Mouse (Mus musculus): ENCODE measurements around the gene Nosip. TPM values are rescaled to one million over a fixed set of nuclear protein-coding genes. Genes with fewer than 3 reads are reported as not detected.
A peak's percentile ranks its signal among the peaks of the same experiment; 100 is the strongest.
"Not testable (repeated sequence)": the region's sequence is repeated elsewhere in the genome, so short reads cannot be mapped to it uniquely, and the experiment has no call there.

Gene Nosip
- total and polyA plus RNA-seq, 3 experiments: 27.0 to 43.6 (median 29.3) TPM

DNA sequence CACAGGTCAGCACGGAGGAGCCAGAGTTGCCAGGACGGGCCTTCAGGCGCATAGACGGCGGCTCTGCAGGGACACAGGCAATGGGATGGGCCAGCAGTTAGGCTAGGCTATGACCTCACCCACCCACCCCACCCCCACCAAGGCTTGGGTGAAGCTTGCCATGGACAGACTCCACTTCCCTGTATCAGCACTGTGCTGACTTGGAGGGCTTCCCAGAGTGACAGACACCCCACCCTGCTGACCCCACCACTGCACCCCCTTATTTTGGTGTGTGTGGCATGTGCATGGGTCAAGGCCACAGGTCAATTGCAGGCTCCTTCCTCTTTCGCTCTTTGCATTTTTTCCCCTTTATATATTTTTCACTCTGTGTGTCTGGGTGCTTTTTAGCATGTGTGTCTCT, 33.1 kb downstream of the Nosip start:
- no peak overlapping the region for H3K27ac ChIP-seq
- H3K9ac ChIP-seq (ENCODE audit: low read depth, low read length): no peak overlapping the region
- H3K4me3 ChIP-seq: no peak overlapping the region
- intact Hi-C loops (cut with DNase I): no loop called here
- WGBS: 47% methylated on average over 6 of the region's 6 CpGs
- no peak for TF ChIP-seq CTCF (IDR thresholded peaks at IDR 0.05)
- 0 out of 2 replicates have a peak, but pooled peaks have one; percentile 29 for TF ChIP-seq EP300 (IDR thresholded peaks at IDR 0.05; ENCODE audit: insufficient read depth, low read depth, low read length)
- H3K36me3 ChIP-seq (ENCODE audit: control insufficient read depth, insufficient read depth, low read length): no peaks in the 10 kb centered on the region
- no peaks in the 10 kb centered on the region for H3K27me3 ChIP-seq (ENCODE audit: control insufficient read depth, insufficient read depth, low read length)
- 0 out of 2 replicates have a peak, but pooled peaks cover 1% of the 10 kb centered on the region for H3K4me1 ChIP-seq (ENCODE audit: control insufficient read depth, insufficient read depth, low read length)
- peak in 1 of 2 experiments; percentile 52 for DNase-seq
- H3K79me2 ChIP-seq (replicated peaks; ENCODE audit: control insufficient read depth, insufficient read depth, low read length): no peaks in the 10 kb centered on the region

- 97% methylated on average over 14 of the region's 14 CpGs for WGBS
- H3K27me3 ChIP-seq (ENCODE audit: control insufficient read depth, insufficient read depth, low read length); intact Hi-C loops (cut with DNase I); H3K4me1 ChIP-seq (ENCODE audit: control insufficient read depth, insufficient read depth, low read length); H3K27ac ChIP-seq; H3K79me2 ChIP-seq (replicated peaks; ENCODE audit: control insufficient read depth, insufficient read depth, low read length); H3K9ac ChIP-seq (ENCODE audit: low read depth, low read length); H3K4me3 ChIP-seq; H3K36me3 ChIP-seq (ENCODE audit: control insufficient read depth, insufficient read depth, low read length); DNase-seq: not testable (repeated sequence)
Measured at GRCm38 (mm10) chr7:45095965-45096364, 33.7 kb downstream of the Nosip start.

GRCm38 (mm10) chr7:45097479-45097878, 35.2 kb downstream of the Nosip start:
- Histone ChIP-seq H3K27me3 (ENCODE audit: control insufficient read depth, insufficient read depth, low read length) (no peaks in the 10 kb centered on the region), H3K4me1 (ENCODE audit: control insufficient read depth, insufficient read depth, low read length) (peaks cover 6% of the 10 kb centered on the region), H3K79me2 (replicated peaks; ENCODE audit: control insufficient read depth, insufficient read depth, low read length) (no peaks in the 10 kb centered on the region; the same call in 1 of the 2 replicates), H3K27ac (peak overlapping the region; percentile 52), H3K36me3 (ENCODE audit: control insufficient read depth, insufficient read depth, low read length) (0 out of 2 replicates have a peak, but pooled peaks cover 3% of the 10 kb centered on the region), H3K4me3 (no peak overlapping the region), H3K9ac (ENCODE audit: low read depth, low read length) (no peak overlapping the region)
- WGBS: 30% methylated on average over 6 of the region's 6 CpGs
- peak in 1 of 2 experiments; percentile 63 for DNase-seq
- intact Hi-C loops (cut with DNase I): no loop called here
- TF ChIP-seq POLR2A (IDR thresholded peaks at IDR 0.05; ENCODE audit: insufficient read depth, low read depth, low read length) (no peak), EP300 (IDR thresholded peaks at IDR 0.05; ENCODE audit: insufficient read depth, low read depth, low read length) (no peak), CTCF (IDR thresholded peaks at IDR 0.05) (no peak)

DNA sequence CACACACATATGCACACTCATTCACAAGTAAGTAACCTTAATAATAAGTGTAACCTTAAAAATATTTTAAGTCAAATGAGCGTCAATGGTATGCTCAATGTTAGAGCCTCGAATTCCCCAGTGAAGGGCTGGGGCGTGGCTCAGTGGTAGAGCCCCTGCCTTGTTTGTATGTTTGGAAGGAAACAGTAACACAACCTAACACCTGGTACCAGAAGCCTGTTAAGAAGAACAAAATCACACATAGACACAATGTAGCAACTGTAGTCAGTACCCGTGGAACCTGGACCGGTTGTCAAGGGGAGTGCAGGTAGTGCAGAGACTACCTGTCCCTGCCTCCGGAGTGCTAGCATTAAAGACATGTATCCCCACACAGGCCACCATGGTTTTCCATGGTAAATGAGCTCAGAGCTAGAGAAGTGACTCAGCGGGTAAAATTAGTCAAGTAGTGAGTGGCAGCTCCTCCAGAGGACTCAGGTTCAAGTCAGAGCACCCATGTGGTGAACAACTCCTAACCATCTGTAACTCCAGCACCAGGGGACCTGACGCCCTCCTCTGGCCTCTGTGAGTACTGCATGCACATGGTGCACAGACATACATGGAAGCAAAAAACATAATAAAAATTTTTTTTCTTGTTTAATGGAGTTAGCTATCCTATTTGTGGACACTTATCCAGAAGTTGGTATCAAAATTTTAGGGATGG, 36.5 kb downstream of the Nosip start:
- no peak overlapping the region for H3K4me3 ChIP-seq
- TF ChIP-seq CTCF (IDR thresholded peaks at IDR 0.05) (peak; percentile 57), EP300 (IDR thresholded peaks at IDR 0.05; ENCODE audit: insufficient read depth, low read depth, low read length) (no peak)
- intact Hi-C loops (cut with DNase I): no loop called here
- no peaks in the 10 kb centered on the region for H3K27me3 ChIP-seq (ENCODE audit: control insufficient read depth, insufficient read depth, low read length)
- no peak overlapping the region for H3K27ac ChIP-seq
- 88% methylated on average over 8 of the region's 8 CpGs for WGBS
- H3K4me1 ChIP-seq (ENCODE audit: control insufficient read depth, insufficient read depth, low read length): peaks cover 10% of the 10 kb centered on the region
- peaks cover 2% of the 10 kb centered on the region for H3K79me2 ChIP-seq (replicated peaks; ENCODE audit: control insufficient read depth, insufficient read depth, low read length)
- H3K9ac ChIP-seq (ENCODE audit: low read depth, low read length): no peak overlapping the region
- DNase-seq: no peak
- 0 out of 2 replicates have a peak, but pooled peaks cover 4% of the 10 kb centered on the region for H3K36me3 ChIP-seq (ENCODE audit: control insufficient read depth, insufficient read depth, low read length)

DNA sequence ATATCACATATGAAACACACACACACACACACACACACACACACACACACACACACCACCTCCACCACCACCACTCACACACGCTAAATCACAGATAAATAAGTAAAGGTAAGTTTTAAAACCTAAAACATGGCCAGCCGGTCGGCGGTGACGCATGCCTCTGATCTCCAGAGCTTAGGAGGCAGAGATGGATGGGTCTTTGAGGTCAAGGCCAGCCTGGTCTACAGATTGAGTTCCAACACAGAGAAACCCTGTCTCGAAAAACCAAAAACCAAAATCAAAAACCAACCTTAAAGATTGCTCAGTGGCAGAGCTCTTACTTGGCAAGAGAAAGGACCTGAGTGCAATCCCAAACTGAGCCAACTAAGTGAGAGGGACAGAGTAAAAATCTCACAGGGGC, 37.8 kb downstream of the Nosip start:
- peaks cover 2% of the 10 kb centered on the region for H3K79me2 ChIP-seq (replicated peaks; ENCODE audit: control insufficient read depth, insufficient read depth, low read length)
- no peaks in the 10 kb centered on the region for H3K27me3 ChIP-seq (ENCODE audit: control insufficient read depth, insufficient read depth, low read length)
- DNase-seq: no peak
- peaks cover 16% of the 10 kb centered on the region for H3K4me1 ChIP-seq (ENCODE audit: control insufficient read depth, insufficient read depth, low read length)
- H3K9ac ChIP-seq (ENCODE audit: low read depth, low read length): no peak overlapping the region
- TF ChIP-seq EP300 (IDR thresholded peaks at IDR 0.05; ENCODE audit: insufficient read depth, low read depth, low read length) (no peak), CTCF (IDR thresholded peaks at IDR 0.05) (no peak), POLR2A (IDR thresholded peaks at IDR 0.05; ENCODE audit: insufficient read depth, low read depth, low read length) (no peak)
- no peak overlapping the region for H3K4me3 ChIP-seq
- 0 out of 2 replicates have a peak, but pooled peaks cover 4% of the 10 kb centered on the region for H3K36me3 ChIP-seq (ENCODE audit: control insufficient read depth, insufficient read depth, low read length)
- no peak overlapping the region; the same call in 1 of the 2 replicates for H3K27ac ChIP-seq
- intact Hi-C loops (cut with DNase I): no loop called here
- WGBS: 93% methylated on average over 6 of the region's 6 CpGs

DNA sequence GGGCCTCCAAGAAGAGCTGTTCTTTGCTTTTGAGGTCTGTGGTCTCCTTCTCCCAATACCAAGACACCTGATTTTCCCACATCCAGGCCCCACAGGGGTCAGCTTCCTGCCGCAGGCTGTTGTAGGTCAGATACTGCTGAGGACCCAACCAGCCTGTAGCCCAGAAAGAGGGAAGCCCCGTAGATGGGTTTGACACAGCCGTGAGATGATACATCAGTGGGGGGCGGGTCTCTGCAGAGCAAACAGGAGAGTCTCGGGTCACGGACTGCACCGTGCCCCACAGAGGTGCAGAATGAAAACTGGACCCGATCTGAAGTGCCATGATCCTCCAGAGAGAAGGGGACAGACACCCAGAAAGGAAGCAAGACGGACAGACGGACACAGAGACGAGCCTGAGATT, 40.2 kb downstream of the Nosip start:
- 69% methylated on average over 11 of the region's 11 CpGs for WGBS
- intact Hi-C loops (cut with DNase I): loop anchor here (2.0 kb wide), 2 partner anchors 18 to 20 kb away; no protein-coding TSS in a partner anchor
- Histone ChIP-seq H3K79me2 (replicated peaks; ENCODE audit: control insufficient read depth, insufficient read depth, low read length) (peaks cover 2% of the 10 kb centered on the region), H3K4me1 (ENCODE audit: control insufficient read depth, insufficient read depth, low read length) (peaks cover 16% of the 10 kb centered on the region), H3K27ac (peak overlapping the region; percentile 95), H3K4me3 (peak overlapping the region; percentile 54), H3K27me3 (ENCODE audit: control insufficient read depth, insufficient read depth, low read length) (no peaks in the 10 kb centered on the region), H3K9ac (ENCODE audit: low read depth, low read length) (peak overlapping the region; percentile 25; the same call in 1 of the 2 replicates), H3K36me3 (ENCODE audit: control insufficient read depth, insufficient read depth, low read length) (0 out of 2 replicates have a peak, but pooled peaks cover 4% of the 10 kb centered on the region)
- no peak for DNase-seq
- TF ChIP-seq EP300 (IDR thresholded peaks at IDR 0.05; ENCODE audit: insufficient read depth, low read depth, low read length) (0 out of 2 replicates have a peak, but pooled peaks have one; percentile 6), POLR2A (IDR thresholded peaks at IDR 0.05; ENCODE audit: insufficient read depth, low read depth, low read length) (no peak), CTCF (IDR thresholded peaks at IDR 0.05) (no peak)

Measured in heart, adult 2 months (tissue).